In the genomic region with DNA sequence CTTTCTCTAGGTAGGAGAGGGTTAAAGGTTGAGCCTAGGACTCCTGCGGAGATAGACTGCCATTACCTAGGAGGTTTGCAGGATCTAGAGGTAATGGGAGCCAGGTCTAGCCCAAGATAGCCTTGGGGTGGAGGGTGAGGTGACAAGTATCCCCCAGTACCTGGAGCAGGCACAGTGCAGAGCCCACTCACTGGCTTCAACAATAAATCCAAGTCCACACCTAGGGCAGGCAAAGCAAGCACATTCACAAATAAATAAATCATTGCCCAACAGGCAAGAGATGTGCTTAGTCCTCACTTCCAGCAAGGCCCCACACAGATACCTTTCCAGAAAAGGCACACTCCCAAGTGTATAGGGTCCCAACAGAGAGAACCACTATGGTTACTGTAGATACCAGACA, we compare ENCODE assay signal across 33 mouse cellular contexts. TPM values are rescaled to one million over a fixed set of nuclear protein-coding genes. Genes with fewer than 3 reads are reported as not detected.
DNase-seq lines count a peak whose midpoint lies in the region; ATAC-seq lines count a peak whose summit lies in the region.
"Had no signal": no experiment of that assay in that cellular context is flagged by ENCODE, and none has a peak within 500 bp of the region (broad histone marks: within the 10 kb centered on the region; RNA-seq: fewer than 3 reads in every experiment).

No protein-coding gene starts in this region.

- H3K4me3 ChIP-seq in intestine, embryonic 14.5 days (ENCODE audit: low read depth, low read length), result no peak overlapping the region
- no peak overlapping the region for H3K4me3 ChIP-seq in intestine, embryonic 16.5 days (ENCODE audit: low read length)
- H3K4me3 ChIP-seq in neural tube, embryonic 12.5 days, result no peak overlapping the region
- H3K4me3 ChIP-seq in neural tube, embryonic 15.5 days (replicated peaks), result no peak overlapping the region
- peak overlapping the region; percentile 42; the same call in 1 of the 2 replicates for H3K4me3 ChIP-seq in embryonic facial prominence, embryonic 12.5 days
- H3K4me3 ChIP-seq: gastrocnemius, adult 2 months; heart, adult 2 months; layer of hippocampus, adult 2 months; liver, embryonic 12.5 days had no signal

- H3K27me3 ChIP-seq in intestine, embryonic 14.5 days (replicated peaks; ENCODE audit: control insufficient read depth, insufficient read depth, low read length), result peaks cover 44% of the 10 kb centered on the region
- peaks cover 31% of the 10 kb centered on the region for H3K27me3 ChIP-seq in intestine, embryonic 16.5 days (replicated peaks; ENCODE audit: control insufficient read depth, insufficient read depth, low read length)
- peaks cover 75% of the 10 kb centered on the region for H3K27me3 ChIP-seq in neural tube, embryonic 12.5 days (replicated peaks)
- peaks cover 60% of the 10 kb centered on the region for H3K27me3 ChIP-seq in neural tube, embryonic 15.5 days (replicated peaks)
- peaks cover 56% of the 10 kb centered on the region for H3K27me3 ChIP-seq in embryonic facial prominence, embryonic 12.5 days
- H3K27me3 ChIP-seq in splenic B cell, adult 2 months (ENCODE audit: control insufficient read depth, insufficient read depth, low read length, poor library complexity, severe bottlenecking), result 0 out of 2 replicates have a peak, but pooled peaks cover 5% of the 10 kb centered on the region

- H3K9me3 ChIP-seq in intestine, embryonic 14.5 days (ENCODE audit: control insufficient read depth, low read length), result no peaks in the 10 kb centered on the region
- H3K9me3 ChIP-seq in intestine, embryonic 16.5 days (ENCODE audit: control insufficient read depth, low read length), result no peaks in the 10 kb centered on the region
- H3K9me3 ChIP-seq in neural tube, embryonic 12.5 days, result no peaks in the 10 kb centered on the region
- no peaks in the 10 kb centered on the region for H3K9me3 ChIP-seq in neural tube, embryonic 15.5 days (replicated peaks)
- H3K9me3 ChIP-seq in embryonic facial prominence, embryonic 12.5 days, result no peaks in the 10 kb centered on the region
- H3K9me3 ChIP-seq: forebrain, embryonic 10.5 days; forebrain, embryonic 15.5 days; heart, embryonic 12.5 days; kidney, embryonic 15.5 days; liver, embryonic 12.5 days; midbrain, embryonic 13.5 days had no signal

- no peak for ATAC-seq in intestine, embryonic 14.5 days (replicated peaks; ENCODE audit: low FRiP score, low TSS enrichment, low read depth)
- ATAC-seq in intestine, embryonic 16.5 days, result no peak
- ATAC-seq in neural tube, embryonic 12.5 days (ENCODE audit: low FRiP score, low read depth), result no peak
- no peak for ATAC-seq in neural tube, embryonic 15.5 days (ENCODE audit: low FRiP score)
- no peak for ATAC-seq in embryonic facial prominence, embryonic 12.5 days (ENCODE audit: insufficient number of reproducible peaks, insufficient read depth, low FRiP score, low TSS enrichment)
- ATAC-seq: forebrain, embryonic 15.5 days; hindbrain, embryonic 16.5 days; liver, embryonic 12.5 days; liver, postnatal 0 days; midbrain, embryonic 13.5 days had no signal

- H3K9ac ChIP-seq in intestine, embryonic 14.5 days (ENCODE audit: low read length), result no peak overlapping the region
- no peak overlapping the region for H3K9ac ChIP-seq in intestine, embryonic 16.5 days (ENCODE audit: low read depth, low read length)
- no peak overlapping the region for H3K9ac ChIP-seq in neural tube, embryonic 12.5 days
- no peak overlapping the region for H3K9ac ChIP-seq in neural tube, embryonic 15.5 days (replicated peaks)
- no peak overlapping the region for H3K9ac ChIP-seq in embryonic facial prominence, embryonic 12.5 days
- H3K9ac ChIP-seq: forebrain, embryonic 15.5 days; heart, embryonic 12.5 days; kidney, embryonic 15.5 days; liver, embryonic 12.5 days; liver, postnatal 0 days; midbrain, embryonic 13.5 days had no signal

- H3K4me2 ChIP-seq in intestine, embryonic 14.5 days (ENCODE audit: low read length), result peak overlapping the region; percentile 70; the same call in 1 of the 2 replicates
- H3K4me2 ChIP-seq in intestine, embryonic 16.5 days (ENCODE audit: low read depth, low read length), result no peak overlapping the region; the same call in 1 of the 2 replicates
- 0 out of 2 replicates have a peak overlapping the region, but pooled peaks have one; percentile 35 for H3K4me2 ChIP-seq in neural tube, embryonic 12.5 days (replicated peaks)
- H3K4me2 ChIP-seq in neural tube, embryonic 15.5 days, result no peak overlapping the region
- peak overlapping the region; percentile 65; the same call in 1 of the 2 replicates for H3K4me2 ChIP-seq in embryonic facial prominence, embryonic 12.5 days (replicated peaks)
- H3K4me2 ChIP-seq: forebrain, embryonic 15.5 days had no signal

- no peak for DNase-seq in intestine, embryonic 14.5 days (ENCODE audit: low spot score)
- DNase-seq in splenic B cell, adult 2 months (ENCODE audit: low read depth, low spot score), result peak; percentile 14
- DNase-seq in gastrocnemius, adult 18-20 months (ENCODE audit: low spot score), result no peak
- DNase-seq in Muller cell, postnatal 12 days (ENCODE audit: inconsistent ontology term), result no peak
- DNase-seq: gastrocnemius, adult 2 months; kidney, adult 11 months; liver, postnatal 0 days; lung, postnatal 36 days; right cerebral cortex, postnatal 4 days; thymus, postnatal 25 days had no signal

- no peaks in the 10 kb centered on the region for H3K36me3 ChIP-seq in intestine, embryonic 14.5 days (ENCODE audit: control insufficient read depth, insufficient read depth, low read length)
- no peaks in the 10 kb centered on the region for H3K36me3 ChIP-seq in intestine, embryonic 16.5 days (ENCODE audit: control insufficient read depth, insufficient read depth, low read length)
- no peaks in the 10 kb centered on the region for H3K36me3 ChIP-seq in neural tube, embryonic 12.5 days
- H3K36me3 ChIP-seq in neural tube, embryonic 15.5 days, result no peaks in the 10 kb centered on the region
- no peaks in the 10 kb centered on the region for H3K36me3 ChIP-seq in embryonic facial prominence, embryonic 12.5 days
- H3K36me3 ChIP-seq in splenic B cell, adult 2 months (ENCODE audit: control insufficient read depth, insufficient read depth, low read length, poor library complexity, severe bottlenecking), result no peaks in the 10 kb centered on the region
- H3K36me3 ChIP-seq: forebrain, embryonic 10.5 days; forebrain, embryonic 15.5 days; heart, embryonic 12.5 days; kidney, embryonic 15.5 days; liver, embryonic 12.5 days; midbrain, embryonic 13.5 days had no signal

- WGBS in intestine, embryonic 14.5 days, result 32% methylated on average over 1 of the region's 1 CpGs
- WGBS in intestine, embryonic 16.5 days, result 38% methylated on average over 1 of the region's 1 CpGs
- WGBS in neural tube, embryonic 12.5 days, result 6% methylated on average over 1 of the region's 1 CpGs
- WGBS in neural tube, embryonic 15.5 days, result 7% methylated on average over 1 of the region's 1 CpGs
- 0% methylated on average over 1 of the region's 1 CpGs for WGBS in embryonic facial prominence, embryonic 12.5 days

- no peak overlapping the region for H3K27ac ChIP-seq in intestine, embryonic 14.5 days (ENCODE audit: low read depth)
- H3K27ac ChIP-seq in intestine, embryonic 16.5 days (ENCODE audit: low read length), result no peak overlapping the region
- H3K27ac ChIP-seq in neural tube, embryonic 12.5 days, result no peak overlapping the region
- H3K27ac ChIP-seq in neural tube, embryonic 15.5 days (replicated peaks), result no peak overlapping the region
- no peak overlapping the region for H3K27ac ChIP-seq in embryonic facial prominence, embryonic 12.5 days
- H3K27ac ChIP-seq: forebrain, embryonic 10.5 days; forebrain, embryonic 15.5 days; gastrocnemius, adult 2 months; heart, adult 2 months; kidney, embryonic 15.5 days; layer of hippocampus, adult 2 months; liver, embryonic 12.5 days; midbrain, embryonic 13.5 days had no signal

- peaks cover 6% of the 10 kb centered on the region; the same call in 1 of the 2 replicates for H3K4me1 ChIP-seq in intestine, embryonic 14.5 days (replicated peaks; ENCODE audit: control insufficient read depth, insufficient read depth, low read length)
- peaks cover 16% of the 10 kb centered on the region for H3K4me1 ChIP-seq in intestine, embryonic 16.5 days (ENCODE audit: control insufficient read depth, insufficient read depth, low read length)
- H3K4me1 ChIP-seq in neural tube, embryonic 12.5 days, result peaks cover 32% of the 10 kb centered on the region
- H3K4me1 ChIP-seq in neural tube, embryonic 15.5 days, result peaks cover 23% of the 10 kb centered on the region
- H3K4me1 ChIP-seq in embryonic facial prominence, embryonic 12.5 days, result peaks cover 16% of the 10 kb centered on the region; the same call in 1 of the 2 replicates

RNA-seq across cellular contexts. Expression of a gene that starts 0.5 kb away (rescaled TPM):
- 6.1 and 6.7 TPM in 2 replicates for polyA plus RNA-seq in intestine, embryonic 14.5 days (2014; fragmentation: Nextera tagmentation; extraction: Ambion mirVana)
- polyA plus RNA-seq in intestine, embryonic 16.5 days (2015; fragmentation: Nextera tagmentation; extraction: Ambion mirVana), result 2.6 and 2.8 TPM in 2 replicates
- 46.4 and 62.5 TPM in 2 replicates for polyA plus RNA-seq in neural tube, embryonic 12.5 days (2016; fragmentation: Nextera tagmentation; extraction: Ambion mirVana)
- polyA plus RNA-seq in neural tube, embryonic 15.5 days (2015; fragmentation: Nextera tagmentation; extraction: Ambion mirVana), result 13.7 and 18.0 TPM in 2 replicates
- polyA plus RNA-seq in embryonic facial prominence, embryonic 12.5 days (2016; fragmentation: Nextera tagmentation; extraction: Ambion mirVana), result 20.8 and 27.8 TPM in 2 replicates
- not detected for total RNA-seq in gastrocnemius, adult 18-20 months (2021)
- total RNA-seq: adrenal gland, postnatal 36 days; gastrocnemius, adult 2 months; gastrocnemius, postnatal 36 days; heart, adult 2 months; hematopoietic stem cell, adult 5-6 weeks; layer of hippocampus, adult 2 months; layer of hippocampus, postnatal 25 days; megakaryocyte, adult 5-6 weeks; MEL had no signal
- polyA plus RNA-seq: cortical plate, adult 2 months; frontal cortex, adult 2 months; heart, postnatal 0 days; liver, postnatal 0 days; lung, embryonic 16.5 days had no signal

RNA-seq across cellular contexts. Expression of a gene that starts 27.0 kb away (rescaled TPM):
- polyA plus RNA-seq in intestine, embryonic 14.5 days (2014; fragmentation: Nextera tagmentation; extraction: Ambion mirVana), result 222 and 225 TPM in 2 replicates
- polyA plus RNA-seq in intestine, embryonic 16.5 days (2015; fragmentation: Nextera tagmentation; extraction: Ambion mirVana), result 347 and 353 TPM in 2 replicates
- 120 and 124 TPM in 2 replicates for polyA plus RNA-seq in neural tube, embryonic 12.5 days (2016; fragmentation: Nextera tagmentation; extraction: Ambion mirVana)
- polyA plus RNA-seq in neural tube, embryonic 15.5 days (2015; fragmentation: Nextera tagmentation; extraction: Ambion mirVana), result 100 and 139 TPM in 2 replicates
- 171 and 174 TPM in 2 replicates for polyA plus RNA-seq in embryonic facial prominence, embryonic 12.5 days (2016; fragmentation: Nextera tagmentation; extraction: Ambion mirVana)
- 100 to 1,000 TPM; 260 to 304 TPM for total RNA-seq in gastrocnemius, adult 18-20 months (2021)

Comparison
In these comparisons a context has a peak if more than half of its experiments do, and no peak if none do; other contexts are left out.
1. H3K4me2 ChIP-seq: peak in intestine, embryonic 14.5 days (single experiment), neural tube, embryonic 12.5 days (single experiment) and embryonic facial prominence, embryonic 12.5 days (single experiment); none in intestine, embryonic 16.5 days (single experiment) and neural tube, embryonic 15.5 days (single experiment).